Mouse (Mus musculus) frontal cortex, postnatal 25 days (tissue): ENCODE measurements around the gene Aire.
A peak's percentile ranks its signal among the peaks of the same experiment; 100 is the strongest.

Experiments
- DNase-seq, 2 experiments: peaks; one replicate each; pipeline ENCODE4 v3.0.0; 2022; ENCODE audit warnings: low spot score in 2 of 2

The Aire gene

DNA sequence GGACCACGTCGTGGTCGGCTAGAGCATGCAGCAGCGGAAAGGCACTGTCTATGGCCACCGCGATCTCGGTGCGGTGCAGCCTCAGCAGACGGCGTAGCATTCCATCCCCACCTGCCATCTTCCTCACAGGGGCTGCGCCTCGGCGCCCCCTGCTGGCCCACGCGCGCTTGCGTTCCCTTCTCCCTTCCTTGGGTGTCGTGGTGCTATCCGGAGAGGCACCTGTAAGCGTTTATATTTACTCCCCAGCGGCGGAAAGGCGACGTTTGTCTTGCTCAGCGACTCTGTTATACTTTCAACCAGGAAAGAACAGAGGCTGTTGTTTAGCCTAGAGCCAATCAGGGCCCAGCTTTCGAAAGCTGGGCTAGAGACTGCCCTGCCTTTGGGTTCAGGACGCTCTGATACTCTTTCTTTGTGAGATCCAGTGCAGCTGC is at the start of gene Aire:
TSS of gene Aire (minus strand) at position 205 of the 431 bp plus-strand sequence.
- peak in 1 of 2 experiments; percentile 26 for DNase-seq

DNA sequence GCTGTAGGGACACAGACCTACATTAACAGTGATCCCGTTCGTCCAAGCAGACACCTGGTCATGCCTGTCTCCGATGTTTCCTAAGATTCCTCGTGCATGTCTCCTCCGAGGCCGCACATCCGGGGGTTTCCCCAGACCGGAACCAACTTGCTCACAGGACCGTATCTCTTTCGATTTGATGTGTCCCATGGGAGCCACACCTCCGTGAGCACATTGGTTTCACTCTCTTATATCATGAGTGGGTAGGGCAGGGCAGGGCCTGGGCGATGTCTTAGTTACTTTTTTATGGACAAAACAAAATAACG is 49.3 kb upstream of the Aire start:
- DNase-seq = no peak

DNA sequence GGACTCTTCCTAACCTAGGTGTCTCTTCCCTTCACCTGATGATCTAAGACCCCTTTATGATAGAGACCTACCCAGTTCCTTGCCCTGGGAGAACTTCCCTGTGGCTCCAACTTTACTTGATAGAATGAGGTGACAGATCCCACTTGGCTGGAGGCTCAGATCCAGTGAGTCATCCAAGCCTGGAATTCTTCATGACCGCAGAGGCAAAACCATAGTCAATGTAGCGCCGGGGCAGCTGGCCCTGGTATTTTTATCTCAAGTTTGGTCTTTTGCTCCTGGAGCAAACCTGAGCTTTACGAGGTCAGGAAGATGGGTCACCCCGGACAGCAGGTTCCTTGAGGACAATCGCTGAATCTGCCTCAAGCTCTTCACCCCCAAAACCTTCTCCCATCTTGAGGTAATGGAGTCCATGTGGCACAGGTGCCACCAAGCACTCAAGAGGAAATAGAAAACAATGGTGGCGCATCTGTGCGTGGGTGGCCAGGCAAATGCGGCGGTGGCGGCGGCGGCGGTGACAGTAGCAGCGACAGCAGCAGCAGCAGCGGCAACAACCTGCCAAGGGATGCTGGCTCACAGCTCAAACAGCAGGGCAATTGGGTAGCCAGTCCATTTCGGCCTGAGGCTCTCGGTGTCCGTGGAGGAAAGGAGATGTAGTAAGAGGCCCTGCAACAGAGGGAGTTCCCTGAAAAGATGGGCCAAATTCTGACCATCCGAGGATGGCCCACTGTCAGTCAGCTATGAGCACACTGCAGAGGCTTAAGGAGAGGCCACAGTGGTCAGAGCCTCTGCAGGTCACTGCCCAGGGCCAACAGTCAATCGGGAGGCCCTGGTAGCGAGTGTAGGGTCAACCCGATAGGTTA is 48.7 kb upstream of the Aire start:
- DNase-seq = no peak

DNA sequence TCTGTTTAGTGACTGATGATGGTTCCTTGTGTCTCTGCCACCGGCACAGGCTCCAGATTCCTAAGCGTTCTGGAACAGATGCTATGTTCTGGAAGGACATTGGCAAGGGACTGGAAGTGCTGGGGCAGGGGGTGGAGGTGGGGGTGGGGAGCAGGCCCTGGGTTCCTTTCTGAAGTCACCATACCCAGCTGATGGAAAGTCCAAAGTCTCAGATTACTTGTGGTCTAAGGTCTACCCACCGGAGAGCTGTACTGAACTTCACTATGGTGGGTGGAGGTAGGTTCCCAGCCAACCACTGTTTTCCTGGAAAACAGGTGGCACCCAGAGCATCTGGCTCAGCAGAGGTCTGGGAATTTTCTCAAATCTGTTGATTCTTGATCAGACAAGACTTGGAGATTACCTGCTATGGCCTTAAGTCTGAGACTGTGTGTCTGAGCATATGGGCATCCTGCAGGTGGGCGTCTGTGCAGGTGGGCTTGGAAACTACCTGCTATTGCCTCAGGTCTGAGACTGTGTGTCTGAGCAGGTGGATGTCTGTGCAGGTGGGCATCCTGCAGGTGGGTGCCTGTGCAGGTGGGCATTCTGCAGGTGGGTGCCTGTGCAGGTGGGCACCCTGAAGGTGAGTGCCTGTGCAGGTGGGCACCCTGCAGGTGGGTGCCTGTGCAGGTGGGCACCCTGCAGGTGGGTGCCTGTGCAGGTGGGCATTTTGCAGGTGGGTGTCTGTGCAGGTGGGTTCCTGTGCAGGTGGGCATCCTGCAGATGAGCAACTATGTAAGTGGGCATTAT is 47.5 kb upstream of the Aire start:
- DNase-seq = no peak

DNA sequence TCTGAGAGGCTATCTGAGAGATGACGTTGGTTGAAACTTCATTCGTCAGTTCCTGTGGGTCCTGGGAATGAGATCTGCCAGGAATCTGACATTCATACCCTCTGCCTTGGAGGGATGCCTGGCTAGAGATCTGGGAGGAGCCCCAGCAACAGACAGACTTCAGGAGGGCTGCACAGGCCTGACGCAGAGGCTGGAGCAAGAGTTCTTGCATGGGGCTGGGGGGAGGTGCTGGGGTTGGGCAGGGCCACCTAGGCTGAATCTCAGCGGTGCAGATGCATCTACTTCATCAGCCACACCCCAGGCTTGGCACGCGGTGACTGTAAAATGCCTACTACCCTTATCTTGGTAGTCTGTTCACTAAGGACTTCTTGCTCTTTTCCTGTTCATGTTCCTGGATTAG is 46.8 kb upstream of the Aire start:
- no peak for DNase-seq

DNA sequence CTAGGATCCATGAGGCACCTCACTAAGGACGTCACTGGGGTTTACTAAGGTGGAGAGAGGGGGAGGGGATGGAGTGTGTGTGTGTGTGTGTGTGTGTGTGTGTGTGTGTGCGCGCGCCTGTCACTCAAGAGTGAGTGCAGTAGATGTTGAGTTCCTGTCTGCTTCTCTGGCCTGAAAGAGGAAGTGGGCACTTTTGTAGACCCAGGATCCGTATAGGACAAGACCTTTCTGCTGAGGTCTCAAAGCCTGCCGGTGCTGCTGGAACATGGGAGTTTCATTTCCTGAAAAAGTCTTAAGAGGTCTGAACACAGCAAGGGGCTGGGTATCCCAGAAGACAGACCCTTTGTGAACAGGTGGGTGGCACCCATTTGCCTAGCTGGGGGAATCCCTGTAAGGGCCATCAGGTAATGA is 43.7 kb upstream of the Aire start:
- no peak for DNase-seq

DNA sequence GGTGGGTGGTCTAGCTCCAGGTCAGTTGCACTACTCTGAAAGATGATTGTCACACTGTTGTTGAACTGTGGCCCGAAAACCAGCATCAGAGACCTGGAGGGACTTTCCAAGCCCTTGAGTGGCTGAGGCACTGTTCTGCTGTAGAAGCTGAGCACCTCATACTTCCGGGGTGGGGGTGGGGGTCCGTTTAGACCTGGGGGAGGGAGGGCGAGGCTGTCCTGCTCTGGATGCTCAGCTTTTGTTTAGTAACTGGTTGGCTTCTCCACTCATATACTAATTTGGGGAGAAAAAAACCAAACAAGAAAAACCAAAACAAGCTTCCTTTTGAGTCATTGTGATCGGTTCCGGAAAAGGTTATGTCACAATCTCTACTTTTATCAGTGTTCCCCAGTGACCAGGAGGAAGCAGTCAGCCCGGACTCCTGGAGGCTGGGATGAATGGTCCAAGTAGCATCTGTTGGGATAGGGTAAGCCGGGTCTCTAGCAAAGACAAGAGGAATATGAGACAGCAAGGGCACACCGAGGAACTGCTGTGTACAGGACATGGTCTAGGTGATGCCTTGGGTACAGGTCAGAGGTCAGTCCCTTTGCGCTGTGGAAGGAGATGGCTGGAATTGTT is 43.1 kb upstream of the Aire start:
- DNase-seq = no peak

DNA sequence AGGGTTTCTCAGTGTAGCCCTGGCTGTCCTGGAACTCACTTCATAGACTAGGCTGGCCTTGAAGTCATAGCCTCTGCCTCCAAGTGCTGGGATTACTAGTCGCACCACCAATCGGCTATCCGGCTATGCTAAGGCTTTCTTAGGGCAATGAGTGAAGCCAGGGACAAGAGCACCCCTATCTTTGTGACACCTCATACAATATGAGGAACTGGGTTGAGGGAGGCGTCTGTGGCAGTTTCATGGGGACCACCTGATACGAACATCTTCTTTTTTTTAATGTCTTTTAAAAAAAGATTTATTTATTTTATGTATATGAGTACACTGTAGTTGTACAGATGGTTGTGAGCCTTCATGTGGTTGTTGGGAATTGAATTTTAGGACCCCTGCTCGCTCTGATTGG is 42.3 kb upstream of the Aire start:
- no peak for DNase-seq

DNA sequence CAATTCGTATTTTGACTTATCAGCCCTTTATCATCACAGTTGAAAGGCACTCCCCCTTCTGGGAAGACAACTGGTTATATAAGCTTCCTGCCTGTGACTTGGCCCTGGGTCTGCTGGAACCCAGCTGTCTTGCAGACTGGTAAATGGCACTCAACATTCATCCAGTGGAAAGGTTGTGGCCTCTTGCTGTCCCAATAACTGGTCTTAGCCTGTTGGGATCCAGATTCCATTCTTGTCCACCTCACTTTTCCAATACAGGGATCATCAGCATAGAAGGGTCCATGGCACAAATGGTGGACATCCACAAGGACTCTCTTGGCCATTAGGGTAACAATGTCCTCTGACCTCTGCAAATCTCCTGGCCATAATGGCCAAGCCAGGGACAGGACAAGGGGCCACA is 40.7 kb upstream of the Aire start:
- DNase-seq = no peak

DNA sequence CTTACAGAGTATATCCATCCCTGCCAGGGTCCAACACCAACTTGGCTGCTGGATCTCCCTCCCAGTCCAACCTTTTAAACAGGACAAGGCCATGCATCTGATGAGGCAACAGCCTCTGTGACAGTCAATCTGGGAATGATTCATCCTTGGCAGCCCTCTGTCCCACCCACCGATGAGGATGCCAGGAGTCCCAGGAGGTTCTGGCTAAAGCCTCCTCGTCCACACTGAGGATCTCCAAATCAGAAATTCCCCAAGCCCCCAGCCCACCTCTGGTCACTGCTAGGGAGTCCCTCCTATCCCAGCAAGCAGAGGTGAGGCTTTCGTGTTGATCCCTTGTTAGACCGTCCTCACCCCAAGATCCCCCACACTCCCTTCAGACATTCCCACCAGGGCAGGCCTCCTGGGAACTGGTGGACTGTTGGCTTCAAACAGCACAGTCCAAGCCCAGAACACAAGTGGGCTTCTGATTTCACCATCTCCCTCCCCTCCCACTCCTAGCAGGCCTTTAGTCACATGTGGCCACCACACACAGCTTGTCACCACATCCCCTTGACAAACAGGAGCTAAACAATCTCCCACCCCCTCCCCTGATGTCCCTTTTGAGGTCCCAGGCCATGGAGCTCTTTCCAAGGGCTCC is 36.7 kb upstream of the Aire start:
- DNase-seq = no peak

DNA sequence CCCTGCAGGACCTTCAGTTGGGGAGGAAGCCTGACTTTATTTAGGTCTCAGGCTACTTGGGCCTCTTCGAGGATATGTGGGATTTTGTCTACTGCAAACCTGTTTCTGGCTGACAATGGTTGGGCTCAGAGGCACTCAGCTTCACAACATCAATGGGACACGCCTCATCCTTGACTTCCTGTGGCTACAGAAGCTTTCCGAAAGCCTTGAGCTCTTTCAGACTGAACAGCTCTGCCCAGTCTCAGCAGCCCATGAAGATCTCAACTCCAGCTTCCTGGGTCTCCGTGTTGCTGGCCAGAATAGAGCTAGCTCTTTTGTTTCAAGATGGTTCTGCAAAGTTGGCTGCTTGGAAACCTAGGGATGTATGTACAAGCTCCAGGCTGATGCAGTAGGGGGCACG is 34.9 kb upstream of the Aire start:
- no peak for DNase-seq

DNA sequence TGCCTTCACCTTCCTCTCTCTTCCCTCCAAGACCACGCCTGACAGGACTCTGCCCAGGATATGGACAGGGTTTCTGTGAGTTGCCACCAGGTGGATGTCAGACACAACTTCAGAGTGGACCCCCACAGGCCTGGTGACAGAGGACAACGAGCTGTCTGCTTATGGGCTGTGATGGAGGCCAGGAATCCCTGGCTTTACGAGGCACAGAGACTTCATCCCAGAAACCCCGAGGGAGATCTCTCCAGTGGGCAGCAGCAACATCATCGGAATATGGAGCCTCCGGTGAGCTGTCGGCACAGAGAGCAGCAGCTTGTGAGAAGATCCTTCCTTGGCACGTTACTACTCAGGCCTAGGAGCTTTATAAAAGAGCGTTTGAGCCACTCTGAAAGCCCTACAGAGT is 34.5 kb upstream of the Aire start:
- DNase-seq = no peak

DNA sequence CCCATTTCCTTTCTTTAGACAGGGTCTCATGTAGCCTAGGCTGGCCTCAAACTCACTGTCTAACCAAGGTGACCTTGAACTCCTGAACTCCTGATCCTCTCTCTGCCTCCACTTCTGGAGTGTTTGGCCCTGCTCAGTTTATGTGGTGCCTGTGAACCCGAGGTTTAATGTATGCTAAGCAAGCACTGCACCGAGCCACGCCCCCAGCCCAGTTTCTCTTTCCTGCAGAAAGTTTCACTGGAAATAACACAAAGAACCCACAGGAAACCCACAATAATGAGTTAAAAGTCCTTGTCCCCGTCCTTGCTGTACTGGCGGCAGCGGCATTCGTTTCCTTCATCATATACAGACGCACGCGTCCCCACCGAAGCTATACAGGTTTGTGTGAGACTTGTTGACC is 31.6 kb upstream of the Aire start:
- DNase-seq = no peak

DNA sequence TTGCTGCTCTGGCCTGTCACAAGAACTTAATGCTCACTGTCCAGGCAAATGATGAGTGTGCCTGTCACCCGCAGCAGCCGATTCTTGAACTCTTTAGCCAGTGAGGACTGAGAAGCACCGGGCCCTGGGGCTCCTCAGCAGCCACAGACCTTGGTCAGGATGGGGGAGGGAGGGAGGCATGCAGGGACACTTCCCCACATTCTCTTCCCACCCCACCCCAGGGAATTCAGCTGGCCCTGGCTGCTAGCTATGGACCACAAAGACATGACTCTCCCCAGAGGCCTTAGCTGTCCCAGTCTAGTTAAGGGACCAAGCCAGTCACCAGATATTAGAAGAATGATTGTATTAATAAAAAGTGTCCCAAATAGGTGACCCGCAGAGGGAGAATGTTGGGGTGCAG is 30.7 kb upstream of the Aire start:
- DNase-seq = no peak

DNA sequence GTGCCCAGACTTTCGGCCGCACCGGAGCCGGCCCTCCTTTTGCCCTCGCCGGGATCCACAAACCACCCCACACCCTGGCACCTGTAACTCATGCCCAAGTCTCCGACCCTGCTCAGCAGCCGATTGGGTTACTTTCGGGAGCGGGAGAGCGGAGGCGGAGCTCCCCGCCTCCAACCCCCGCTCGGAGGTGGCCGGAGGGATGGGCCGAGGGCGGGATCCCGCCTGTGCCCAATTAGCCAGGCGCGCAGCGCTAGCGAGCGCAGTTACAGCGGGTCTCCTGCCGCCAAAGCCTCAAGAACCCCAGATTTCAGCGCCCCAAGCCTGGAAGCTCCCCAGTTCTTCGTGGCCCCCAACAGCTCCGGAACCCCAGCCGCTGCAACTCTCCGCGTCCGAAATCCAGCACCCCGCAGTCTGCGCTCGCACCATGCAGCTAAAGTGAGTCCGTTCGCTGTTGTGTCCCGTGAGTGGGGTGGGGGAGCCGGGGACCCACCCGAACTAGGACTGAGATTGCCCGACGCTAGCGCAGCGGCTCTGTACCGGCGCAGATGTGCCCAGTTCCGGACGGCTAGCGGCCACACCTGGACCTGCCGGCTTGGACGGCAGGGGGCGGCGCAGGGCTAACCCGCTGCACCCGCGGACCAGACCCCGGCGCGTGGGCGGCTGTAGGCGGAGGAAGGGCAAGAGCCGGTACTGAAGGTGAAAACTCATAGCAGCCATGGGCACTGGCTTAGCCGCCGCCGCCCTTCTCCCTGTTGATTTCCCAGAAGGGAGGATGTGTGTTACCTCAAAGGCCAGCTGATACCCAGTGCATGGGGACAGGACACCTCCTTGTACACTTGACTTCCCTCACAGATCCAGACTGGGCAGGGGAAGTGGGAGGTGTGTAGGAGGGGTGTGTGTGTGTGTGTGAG is 25.9 kb upstream of the Aire start, which contains the start of gene Icosl:
TSS of gene Icosl (plus strand) at position 202 of the 911 bp plus-strand sequence.
- peak in 1 of 2 experiments; percentile 14 for DNase-seq

DNA sequence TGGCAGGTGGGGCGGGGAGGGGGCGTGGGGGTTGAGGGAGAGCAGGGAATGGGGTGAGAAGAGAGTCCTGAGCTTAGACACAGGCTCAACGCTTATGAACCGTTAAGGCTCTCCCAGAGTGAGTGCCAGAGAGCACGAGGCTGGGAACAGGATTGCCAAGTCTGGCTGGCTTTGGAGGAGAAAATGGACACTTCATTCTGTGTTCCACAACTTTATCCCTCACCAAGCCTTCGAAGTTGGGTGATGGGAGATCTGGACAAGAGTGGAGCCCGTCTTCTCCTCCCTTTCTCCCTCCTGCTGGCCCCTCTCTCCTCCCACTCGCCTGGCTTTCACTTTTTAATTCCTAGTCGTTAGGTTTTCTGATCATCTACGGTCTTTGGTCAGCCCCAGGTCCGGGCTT is 25.1 kb upstream of the Aire start:
- no peak for DNase-seq

DNA sequence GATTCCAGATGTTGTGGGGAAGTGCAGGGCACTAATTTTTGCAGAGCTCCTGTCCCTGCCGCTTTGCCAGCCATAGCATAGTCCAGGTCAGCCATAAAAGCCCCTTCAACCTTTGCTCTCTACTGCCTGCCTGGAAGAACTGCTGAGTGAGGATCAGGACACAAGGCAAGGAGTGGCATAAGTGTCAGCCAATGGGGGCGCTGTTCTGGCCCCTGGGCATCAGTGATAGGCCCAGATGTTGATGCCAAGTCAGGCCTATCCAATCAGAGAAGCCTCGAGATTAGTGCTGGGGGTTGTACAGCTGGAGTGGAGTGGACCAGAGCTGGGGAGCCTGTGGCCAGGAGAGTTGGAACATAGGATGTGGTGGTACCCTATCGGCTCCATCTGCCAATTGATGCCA is 23.8 kb upstream of the Aire start:
- no peak for DNase-seq

DNA sequence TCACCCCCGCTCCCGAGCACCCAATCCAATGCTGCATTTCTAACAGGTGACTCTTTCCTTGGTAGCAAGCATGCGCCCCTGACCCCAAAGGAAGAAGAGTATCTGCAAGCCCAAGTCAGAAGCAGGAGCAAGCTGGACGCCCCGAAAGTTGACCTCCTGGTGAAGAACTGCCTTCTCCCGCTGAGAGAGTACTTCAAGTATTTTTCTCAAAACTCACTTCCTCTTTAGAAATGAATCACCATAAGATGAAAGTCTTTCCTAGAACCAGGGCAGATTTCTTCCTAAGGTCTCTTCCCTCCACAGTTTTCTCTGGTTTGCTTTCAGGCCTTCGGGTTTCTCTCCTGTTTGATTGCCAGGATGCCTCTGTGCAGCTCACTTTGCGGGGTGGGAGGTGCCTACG is 19.7 kb upstream of the Aire start:
- no peak for DNase-seq

DNA sequence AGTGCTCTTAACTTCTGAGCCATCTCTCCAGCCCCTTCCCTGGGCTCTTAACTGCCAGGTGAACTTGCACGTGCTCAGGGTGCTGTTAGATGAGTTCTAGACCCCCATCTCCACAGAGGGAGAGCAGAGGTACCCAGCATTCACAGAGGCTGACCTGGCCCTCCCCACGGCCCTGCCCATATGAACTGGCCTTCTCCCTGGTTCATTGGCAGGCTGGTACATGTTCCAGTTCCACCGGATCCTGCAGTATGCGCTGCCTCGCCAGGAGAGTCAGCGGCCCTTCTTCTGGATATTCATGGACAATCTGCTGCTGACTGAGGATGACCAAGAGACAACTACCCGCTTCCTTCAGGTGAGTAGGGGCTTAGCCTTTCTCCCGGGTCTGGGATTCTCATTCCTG is 13.6 kb upstream of the Aire start:
- no peak for DNase-seq

DNA sequence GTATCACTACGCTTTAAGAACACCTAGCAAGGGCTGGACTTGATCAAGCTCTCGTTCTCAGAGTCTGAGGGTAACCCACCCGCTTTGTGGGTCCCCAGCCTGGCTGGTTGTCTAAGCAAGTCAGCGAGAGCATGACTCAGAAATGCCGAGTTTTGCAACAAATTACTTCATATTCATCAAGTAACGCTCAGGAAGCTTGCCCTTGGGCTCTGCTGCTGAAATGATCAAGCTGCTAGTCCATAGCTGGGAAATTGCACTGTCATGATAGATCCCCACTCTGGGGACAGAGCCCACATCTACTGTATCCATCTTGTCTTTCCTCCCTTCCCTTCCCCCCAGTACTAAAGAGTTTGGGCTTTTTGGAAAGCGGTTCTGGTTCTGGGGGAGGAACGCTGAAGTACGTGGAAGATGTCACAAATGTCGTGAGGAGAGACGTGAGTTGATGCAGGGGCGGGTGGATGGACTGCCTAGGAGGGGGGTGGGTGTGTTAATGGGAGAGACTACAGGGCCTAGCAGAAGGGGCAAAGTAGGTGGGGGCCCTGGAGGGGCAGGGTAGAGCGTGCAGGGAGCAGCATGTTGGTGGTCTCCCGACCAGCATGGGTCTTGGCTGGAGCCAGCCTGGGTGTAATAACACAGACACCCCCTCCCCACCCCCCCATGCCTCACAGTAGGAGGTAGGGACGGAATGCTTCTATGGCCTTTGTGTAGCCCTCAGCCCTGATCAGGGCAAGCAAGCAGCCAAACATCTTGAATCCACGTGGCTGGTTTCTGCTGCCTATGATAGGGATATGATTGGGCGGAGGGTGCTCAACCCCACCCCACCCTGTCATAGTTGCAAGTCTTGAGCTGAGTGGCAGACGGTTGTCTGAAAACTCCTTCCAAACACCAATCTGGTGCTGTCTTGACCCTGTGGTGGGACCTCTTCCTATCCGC is 11.5 kb upstream of the Aire start:
- DNase-seq = no peak
